Mouse (Mus musculus) B cell, adult 2 months (primary cell): Measurements from ENCODE around the gene Fam172a.

Experiments
- DNase-seq, 2 experiments: peaks; one replicate each; pipeline ENCODE4 v3.0.0; 2022

Fam172a gene

DNA sequence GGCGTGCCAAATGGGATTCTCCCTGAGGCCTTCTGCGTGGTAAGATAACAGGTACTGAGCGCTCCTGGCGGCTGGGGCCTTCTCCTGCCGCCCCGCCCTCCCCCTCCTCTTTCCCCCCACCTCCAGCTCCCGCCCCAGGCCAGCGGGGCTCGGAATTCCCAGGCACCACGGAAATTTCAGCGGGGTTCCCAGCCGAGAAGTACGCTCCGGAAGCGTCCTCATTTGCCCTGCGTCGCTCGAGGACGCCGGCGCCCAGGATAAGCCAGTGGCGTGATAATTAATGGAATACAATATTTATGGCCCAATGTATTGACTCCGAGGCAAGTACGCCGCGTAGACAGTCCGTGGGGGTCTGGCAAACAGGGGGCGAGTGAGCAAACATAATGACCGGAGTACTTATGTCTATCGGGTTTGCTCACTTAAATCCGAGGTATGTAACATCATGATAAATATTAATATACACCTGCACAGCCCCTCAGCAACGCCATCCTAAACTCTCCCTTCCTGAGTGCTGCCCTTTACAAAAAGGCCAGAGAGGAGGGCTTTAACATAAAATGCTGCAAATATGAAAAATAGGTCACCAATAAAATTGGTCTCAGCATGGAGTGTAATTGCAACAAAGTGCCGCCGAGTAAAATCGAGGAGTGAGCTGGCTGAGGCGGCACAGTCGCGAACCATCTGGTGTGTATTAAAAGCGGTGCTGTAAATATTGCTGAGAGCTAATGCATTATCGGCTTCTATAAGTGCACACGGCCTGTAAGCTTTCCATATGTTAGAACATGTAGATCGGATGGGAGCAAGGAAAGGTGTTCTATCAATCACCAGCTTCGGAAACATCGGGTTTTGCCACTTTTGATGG lies 479.5 kb downstream of the Fam172a start:
- no peak for DNase-seq

DNA sequence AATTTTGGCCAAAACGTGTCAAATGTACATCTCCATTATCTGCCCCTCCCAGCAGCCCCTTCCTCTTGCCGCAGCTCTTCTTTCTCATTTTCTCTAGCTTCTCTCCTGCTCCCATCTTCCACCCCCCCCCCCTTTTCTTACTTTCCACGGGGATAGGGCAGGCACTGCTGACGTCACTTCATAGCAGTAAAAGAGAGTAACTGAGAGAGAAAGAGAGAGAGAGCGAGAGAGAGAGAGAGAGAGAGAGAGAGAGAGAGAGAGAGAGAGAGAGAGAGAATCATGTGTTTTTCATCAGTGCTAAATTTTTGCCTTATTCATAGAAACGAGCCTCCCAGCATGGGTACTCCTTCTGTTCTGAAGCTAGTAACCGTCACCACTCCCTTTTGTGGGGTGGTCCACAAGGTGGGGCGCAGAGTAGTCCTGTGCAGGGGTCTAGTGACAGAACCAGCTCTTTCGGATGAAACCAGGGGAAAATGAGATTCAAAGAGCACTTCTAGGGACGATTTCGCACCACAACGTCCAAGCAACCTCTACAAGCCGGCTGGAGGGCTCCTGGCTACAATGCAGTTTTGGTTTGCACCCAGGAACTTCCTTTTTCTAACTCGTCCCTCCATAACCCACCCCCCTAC lies 480.2 kb downstream of the Fam172a start:
- no peak for DNase-seq

DNA sequence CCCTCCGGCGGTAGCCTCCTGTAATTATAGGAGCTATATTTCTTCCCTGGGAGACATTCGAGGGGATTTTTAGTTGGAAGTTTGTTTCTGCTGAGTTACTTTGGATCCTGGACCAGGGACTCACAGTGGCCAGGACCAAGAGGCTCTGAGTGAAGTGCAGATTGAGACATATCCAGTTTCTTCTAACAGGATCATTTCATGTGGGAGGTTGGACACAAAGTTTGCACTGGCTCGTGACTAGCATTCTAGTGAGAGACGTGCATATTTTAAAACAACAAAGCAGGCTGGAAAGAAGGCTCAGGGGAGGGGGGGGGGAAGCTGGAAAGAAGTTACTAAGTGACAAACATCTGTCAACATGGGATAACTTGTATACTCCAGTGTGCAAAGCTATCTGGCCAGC lies 481.2 kb downstream of the Fam172a start:
- DNase-seq: no peak

GRCm38 (mm10) chr13:78183986-78184385 lies 482.2 kb downstream of the Fam172a start:
- DNase-seq: no peak

- no peak for DNase-seq
Measured at GRCm38 (mm10) chr13:78184786-78185466, 483.1 kb downstream of the Fam172a start.

DNA sequence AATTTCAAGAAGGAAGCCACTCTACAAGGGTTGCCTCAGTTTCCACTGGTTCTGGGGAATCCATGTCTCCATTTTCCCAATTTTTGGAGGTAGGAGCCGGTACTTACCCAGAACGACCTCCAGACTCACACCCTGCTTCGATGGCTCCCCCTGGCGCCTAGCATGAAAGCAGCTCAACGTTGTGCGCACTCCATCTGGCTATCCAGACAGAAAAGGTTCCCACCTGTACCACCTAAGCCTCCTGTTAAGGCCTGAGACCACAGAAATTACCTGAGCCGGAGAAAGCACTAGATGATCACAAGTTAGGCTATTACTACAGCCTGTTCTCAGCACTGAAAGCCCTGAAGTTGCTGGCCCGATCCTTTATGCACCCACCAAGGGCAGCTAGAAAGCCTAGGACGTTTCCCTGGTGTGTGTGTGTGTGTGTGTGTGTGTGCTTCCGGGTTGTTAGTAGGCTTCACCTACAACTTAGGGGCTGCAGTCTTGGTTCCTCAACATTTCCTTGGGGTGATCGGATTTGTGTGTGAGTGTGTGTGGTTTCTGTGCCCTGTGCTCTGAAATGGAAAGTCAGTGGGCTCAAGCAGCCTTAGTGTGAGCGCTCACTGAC lies 484.6 kb downstream of the Fam172a start:
- no peak for DNase-seq

DNA sequence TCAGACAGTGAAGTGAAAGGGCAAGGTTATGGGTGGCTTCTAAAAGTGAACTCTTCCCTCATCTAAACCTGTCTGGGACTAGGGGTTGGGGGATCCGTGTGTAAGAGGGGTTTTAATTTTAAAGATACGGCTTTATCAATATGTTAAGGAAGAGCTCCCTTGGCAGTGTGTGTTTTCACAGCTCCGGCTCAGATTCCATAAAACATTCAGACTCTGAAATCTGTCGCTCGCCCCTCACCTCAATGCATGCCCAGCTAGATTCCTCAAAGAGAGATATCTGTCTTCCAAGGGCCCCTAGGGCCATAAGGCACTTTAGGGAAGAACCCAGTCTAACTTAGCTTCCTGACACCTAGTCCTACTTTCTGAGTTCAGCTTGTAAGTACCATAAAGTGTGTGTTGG lies 486.0 kb downstream of the Fam172a start:
- DNase-seq: no peak

GRCm38 (mm10) chr13:78189586-78189985 lies 487.8 kb downstream of the Fam172a start:
- no peak for DNase-seq

DNA sequence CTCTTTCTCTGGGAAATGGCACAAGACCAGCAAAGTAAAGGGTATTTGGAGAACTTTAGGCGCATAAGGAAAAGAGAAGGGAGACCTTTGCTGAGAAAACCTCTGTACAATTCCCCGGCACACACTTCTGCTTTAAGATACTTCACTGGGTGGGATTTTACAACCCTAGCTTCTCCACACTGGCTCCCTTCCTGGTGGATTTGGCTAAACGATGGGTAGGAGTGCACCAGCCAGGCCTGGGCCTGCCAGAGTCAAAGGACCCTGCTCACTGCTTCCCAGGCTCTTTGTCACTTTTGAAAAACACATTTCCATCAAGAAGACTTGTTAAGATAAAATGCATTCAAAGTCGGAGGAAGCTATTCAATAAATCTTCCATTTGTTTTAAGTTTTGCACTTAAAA lies 491.4 kb downstream of the Fam172a start:
- no peak for DNase-seq

- DNase-seq: no peak
Measured at GRCm38 (mm10) chr13:78194135-78194849, 492.5 kb downstream of the Fam172a start.

DNA sequence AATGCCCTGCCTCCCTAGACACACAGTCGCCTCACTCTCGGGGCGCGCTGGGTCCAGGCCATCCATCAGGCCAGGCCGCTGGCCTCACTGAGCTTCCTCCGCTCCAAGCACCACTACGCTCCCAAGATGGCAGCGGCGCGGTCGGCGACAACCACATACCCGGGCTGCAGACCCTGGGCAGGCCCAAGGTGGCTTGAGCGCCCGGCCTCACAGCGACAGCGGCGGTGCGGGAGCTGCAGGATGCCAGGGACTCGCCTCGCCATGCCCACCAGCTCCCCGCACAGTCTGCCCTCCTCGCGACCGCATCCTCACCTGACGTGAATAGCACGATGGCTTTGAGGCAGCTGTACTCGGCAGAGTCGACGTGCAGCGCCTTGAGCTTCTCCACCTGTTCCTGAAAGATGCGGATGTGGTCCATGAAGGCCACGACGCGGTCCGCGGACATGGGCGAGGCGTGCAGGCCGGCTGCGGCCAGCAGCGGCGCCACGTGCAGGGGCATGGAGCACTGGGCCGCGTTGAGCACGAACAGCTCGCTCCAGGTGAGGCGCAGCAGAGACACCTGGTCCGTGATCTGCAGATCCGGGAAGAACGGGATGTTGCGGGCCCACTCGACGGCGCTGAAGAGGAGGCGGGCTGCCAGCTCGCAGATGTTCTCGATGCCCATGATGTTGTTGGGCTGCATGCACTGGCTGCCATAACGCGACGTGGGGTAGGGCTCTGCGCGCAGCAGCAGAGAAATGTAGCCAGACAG lies 493.2 kb downstream of the Fam172a start:
- no peak for DNase-seq

DNA sequence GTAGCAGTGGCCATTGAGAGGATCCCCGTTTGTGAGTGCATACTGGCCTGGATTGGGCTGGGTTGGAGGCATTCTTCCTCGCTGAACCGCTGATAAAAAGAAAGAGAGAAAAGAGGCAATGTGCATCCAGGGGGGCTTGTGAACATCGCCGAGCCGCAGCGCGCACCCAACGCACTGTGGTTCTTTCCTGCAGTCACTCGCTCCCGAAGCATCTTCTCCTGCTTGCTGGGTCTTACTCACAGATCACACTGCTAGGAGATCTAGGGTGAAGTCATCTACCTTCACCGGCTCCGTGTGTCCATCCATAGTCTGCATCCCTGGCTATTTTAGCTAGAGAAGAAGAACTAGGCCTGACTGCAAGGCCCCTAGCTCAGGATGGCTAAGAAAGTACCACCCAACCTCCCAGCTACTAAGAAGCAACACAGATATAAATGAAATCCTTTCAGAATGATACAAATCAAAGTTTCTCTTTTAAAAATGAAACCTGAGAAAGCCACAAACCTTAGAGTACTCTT lies 493.8 kb downstream of the Fam172a start:
- no peak for DNase-seq

GRCm38 (mm10) chr13:78196236-78196796 lies 494.5 kb downstream of the Fam172a start:
- no peak for DNase-seq

- no peak for DNase-seq
Measured at GRCm38 (mm10) chr13:78197286-78197818, 495.5 kb downstream of the Fam172a start.

DNA sequence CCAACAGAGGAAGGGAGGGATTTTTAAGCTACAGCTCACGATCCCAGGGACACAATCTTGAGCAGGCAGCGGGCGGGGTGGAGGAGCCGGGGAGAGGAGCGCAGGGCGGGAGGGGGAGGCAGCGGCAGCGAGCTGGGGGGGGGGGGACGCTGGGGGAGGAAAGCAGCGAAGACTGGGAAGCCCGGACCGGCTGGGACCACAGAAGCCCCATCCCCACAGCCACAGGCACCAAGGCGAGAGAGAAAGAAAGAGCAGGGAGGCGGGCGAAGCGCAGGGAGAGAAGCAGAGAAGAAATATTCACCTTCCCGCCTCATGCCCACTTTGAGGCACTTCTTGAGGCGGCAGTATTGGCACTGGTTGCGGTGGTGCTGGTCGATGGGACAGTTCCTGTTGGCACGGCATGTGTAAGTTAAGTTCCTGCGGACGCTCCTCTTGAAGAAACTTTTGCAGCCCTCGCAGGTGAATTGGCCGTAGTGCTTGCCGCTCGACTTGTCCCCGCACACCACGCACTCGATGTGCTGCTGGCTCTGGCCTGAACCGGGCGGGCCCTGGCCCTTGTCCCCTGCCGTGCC lies 496.1 kb downstream of the Fam172a start:
- DNase-seq: no peak

DNA sequence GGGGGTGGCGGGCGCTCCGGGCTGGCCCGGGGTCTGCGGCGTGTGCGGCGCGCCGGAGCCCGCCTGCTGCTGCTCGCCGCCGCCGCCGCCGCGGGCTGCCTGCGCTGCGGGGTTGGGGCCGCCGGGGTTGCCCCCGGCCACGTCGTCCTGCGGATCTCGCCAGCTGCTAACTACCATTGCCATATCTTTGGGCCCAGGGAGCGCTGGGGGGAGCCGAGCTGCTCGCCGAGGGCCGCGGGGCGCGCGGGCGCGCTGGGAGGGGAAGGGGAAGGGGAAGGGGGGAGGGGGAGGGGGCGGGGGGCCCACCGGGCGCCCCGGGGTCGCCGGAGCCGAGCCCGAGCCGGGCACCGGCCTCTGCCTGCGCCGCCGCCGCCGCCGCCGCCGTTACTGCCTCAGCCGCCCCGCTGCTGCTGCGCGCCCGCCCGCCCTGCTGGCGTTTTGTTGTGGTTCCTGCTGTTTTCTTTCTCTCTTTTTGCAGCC lies 496.6 kb downstream of the Fam172a start:
- no peak for DNase-seq

DNA sequence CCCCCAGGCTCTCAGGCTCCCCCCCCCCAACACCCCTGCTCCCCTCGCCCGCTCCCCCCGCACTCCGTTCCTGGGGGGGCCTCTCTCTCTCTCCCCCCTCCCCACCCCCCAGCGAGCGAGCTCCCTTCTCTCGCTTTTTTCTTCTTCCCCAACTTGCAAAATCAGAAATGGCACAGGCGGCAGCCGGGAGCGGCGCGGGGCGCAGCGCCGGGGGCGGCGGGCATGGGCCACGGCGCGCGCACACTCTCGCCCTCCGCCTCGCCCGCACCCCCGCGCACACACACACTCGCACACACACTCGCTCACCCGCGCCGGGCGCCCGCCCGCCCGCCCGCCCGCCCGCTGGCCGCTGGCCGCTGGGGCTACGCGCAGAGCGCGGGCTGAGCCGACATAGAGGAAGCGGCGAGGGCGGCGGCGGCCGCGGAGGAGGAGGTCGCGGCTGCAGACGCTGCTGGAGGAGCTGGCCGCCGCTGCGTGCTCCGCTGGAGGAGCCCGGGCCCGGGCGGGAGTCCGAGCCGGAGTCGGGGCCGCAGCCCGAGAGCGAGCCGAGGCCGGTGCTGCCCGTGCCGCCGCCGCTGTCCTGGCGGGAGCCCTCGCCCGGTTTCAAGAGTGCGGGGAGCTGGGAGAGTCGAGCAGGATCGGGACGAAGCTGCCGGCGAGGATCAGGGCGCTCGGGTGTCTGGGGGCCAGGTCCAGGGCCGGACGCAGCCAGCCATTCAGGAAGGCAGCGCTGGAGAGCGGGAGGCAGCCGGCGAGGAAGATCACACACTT lies 497.2 kb downstream of the Fam172a start:
- DNase-seq: no peak

GRCm38 (mm10) chr13:78199642-78200160 lies 497.9 kb downstream of the Fam172a start, which contains the start of gene Nr2f1:
Gene Nr2f1 (minus strand): TSS chr13:78199757.
- DNase-seq: no peak

GRCm38 (mm10) chr13:78200407-78200806 lies 498.6 kb downstream of the Fam172a start:
- DNase-seq: no peak
